Mouse (Mus musculus) spleen, postnatal 0 days (tissue): Measurements from ENCODE around the gene Fam114a1. TPM values are rescaled to one million over a fixed set of nuclear protein-coding genes. Genes with fewer than 3 reads are reported as not detected.

Experiments used
- microRNA counts: library from miRNA; unstranded; fragments of <30 nt; microRNA quantifications from one replicate; lab custom pipeline; 2015
- polyA plus RNA-seq: library from polyadenylated mRNA; unstranded; fragments of >200 nt; fragmentation: Nextera tagmentation; extraction: Ambion mirVana; gene quantifications from 2 replicates; pipeline ENCODE4 v1.2.1, GENCODE M21; 2015

The Fam114a1 gene
- polyA plus RNA-seq = 12.3 and 14.4 TPM in 2 replicates

GRCm38 (mm10) chr5:64969861-64970771 is at the start of gene Fam114a1:
Fam114a1 (plus strand) TSS chr5:64970071.

GRCm38 (mm10) chr5:64959843-64960230 is 10.0 kb upstream of the Fam114a1 start, which contains the start of gene Tlr6:
Tlr6 (minus strand) TSS chr5:64960097.

MicroRNAs encoded within 50 kb of the gene (microRNA counts, 519-probe panel; counts per million panel counts)
- microRNA mmu-miR-574-3p (lab: Ali Mortazavi, UCI) (88.3 counts per million), microRNA mmu-miR-574-5p (lab: Ali Mortazavi, UCI) (88.3 counts per million)

Other genes with a start within 250 kb of the Fam114a1 start
- gene Klf3, start 166.7 kb upstream of the Fam114a1 start, polyA plus RNA-seq = 91.1 and 91.3 TPM in 2 replicates
- gene Tlr1, start 36.5 kb upstream of the Fam114a1 start, polyA plus RNA-seq = 1.9 and 2.5 TPM in 2 replicates
- gene Tlr6, start 10.0 kb upstream of the Fam114a1 start, polyA plus RNA-seq = 1.1 and 1.8 TPM in 2 replicates
- gene Tmem156, start 122.1 kb downstream of the Fam114a1 start, polyA plus RNA-seq = 3.6 and 4.6 TPM in 2 replicates
- gene Klhl5, start 137.5 kb downstream of the Fam114a1 start, polyA plus RNA-seq = 11.3 and 15.7 TPM in 2 replicates
- 1.8 and 2.4 TPM in 2 replicates for gene Wdr19, start 229.6 kb downstream of the Fam114a1 start, polyA plus RNA-seq